Mouse (Mus musculus): ENCODE measurements around the gene Iqce. TPM values are rescaled to one million over a fixed set of nuclear protein-coding genes. Genes with fewer than 3 reads are reported as not detected.

Gene Iqce
- polyA plus RNA-seq, 1 experiment from 2014 or later, result 18.2 TPM

GRCm38 (mm10) chr5:140616110-140616503 lies 86.1 kb downstream of the Iqce start:
- H3K27ac ChIP-seq (ENCODE audit: low read length), result 0 out of 2 replicates have a peak overlapping the region, but pooled peaks have one; percentile 47
- H3K4me1 ChIP-seq (ENCODE audit: control insufficient read depth, insufficient read depth, low read length), result peaks cover 19% of the 10 kb centered on the region

DNA sequence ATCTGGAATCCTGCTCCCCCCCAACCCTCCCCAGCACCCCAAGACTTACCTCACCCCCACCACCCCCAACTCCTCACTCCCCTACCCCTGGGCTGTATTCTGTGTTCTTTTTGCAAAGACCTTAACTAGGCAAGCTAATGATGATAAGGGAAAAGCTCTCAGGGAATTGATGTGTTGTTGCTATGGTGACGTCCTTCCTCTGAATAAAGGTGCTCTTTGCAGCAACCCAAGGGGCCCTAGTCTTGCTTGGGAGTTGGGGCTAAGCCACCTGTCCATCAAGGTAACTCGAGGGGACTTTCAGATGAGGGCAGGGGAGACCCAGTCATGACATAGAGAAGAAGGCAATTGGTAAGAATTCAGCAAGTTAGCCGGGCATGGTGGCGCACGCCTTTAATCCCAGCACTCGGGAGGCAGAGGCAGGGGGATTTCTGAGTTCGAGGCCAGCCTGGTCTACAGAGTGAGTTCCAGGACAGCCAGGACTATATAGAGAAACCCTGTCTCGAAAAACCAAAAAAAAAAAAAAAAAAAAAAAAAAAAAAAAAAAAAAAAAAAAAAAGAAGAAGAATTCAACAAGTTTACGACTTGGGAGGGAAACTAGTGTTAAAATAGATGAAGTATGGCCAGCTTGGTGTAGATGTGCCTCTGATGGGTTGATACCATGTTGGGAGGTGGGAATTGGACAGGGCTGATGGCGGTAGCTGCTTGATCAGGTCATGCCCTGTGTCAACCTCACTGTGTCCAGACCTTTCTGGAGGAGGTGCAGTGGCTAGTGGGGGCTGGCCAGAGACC lies 86.7 kb downstream of the Iqce start:
- no peak for ATAC-seq
- no peak overlapping the region for H3K27ac ChIP-seq (ENCODE audit: low read length)
- H3K4me1 ChIP-seq (ENCODE audit: control insufficient read depth, insufficient read depth, low read length), result peaks cover 25% of the 10 kb centered on the region
- H3K4me3 ChIP-seq (ENCODE audit: low read length), result no peak overlapping the region
- H3K9me3 ChIP-seq (ENCODE audit: control insufficient read depth, low read length), result no peaks in the 10 kb centered on the region
- H3K9ac ChIP-seq (ENCODE audit: low read depth, low read length), result no peak overlapping the region
- WGBS, result 80% methylated on average over 10 of the region's 10 CpGs
- H3K27me3 ChIP-seq (replicated peaks; ENCODE audit: control insufficient read depth, insufficient read depth, low read length), result no peaks in the 10 kb centered on the region
- peaks cover 6% of the 10 kb centered on the region; the same call in 1 of the 2 replicates for H3K36me3 ChIP-seq (ENCODE audit: control insufficient read depth, insufficient read depth, low read length)
- no peak overlapping the region for H3K4me2 ChIP-seq (ENCODE audit: low read depth, low read length)

More at GRCm38 (mm10) chr5:140616110-140616503, 86.1 kb downstream of the Iqce start:
- Histone ChIP-seq H3K27me3 (replicated peaks; ENCODE audit: control insufficient read depth, insufficient read depth, low read length) (no peaks in the 10 kb centered on the region), H3K9ac (ENCODE audit: low read depth, low read length) (no peak overlapping the region), H3K4me3 (ENCODE audit: low read length) (no peak overlapping the region), H3K36me3 (ENCODE audit: control insufficient read depth, insufficient read depth, low read length) (peaks cover 6% of the 10 kb centered on the region; the same call in 1 of the 2 replicates), H3K4me2 (ENCODE audit: low read depth, low read length) (no peak overlapping the region), H3K9me3 (ENCODE audit: control insufficient read depth, low read length) (no peaks in the 10 kb centered on the region)
- no peak for ATAC-seq
- 78% methylated on average over 6 of the region's 6 CpGs for WGBS

GRCm38 (mm10) chr5:140614837-140615236 lies 87.3 kb downstream of the Iqce start:
- Histone ChIP-seq H3K4me1 (ENCODE audit: control insufficient read depth, insufficient read depth, low read length) (peaks cover 29% of the 10 kb centered on the region), H3K9ac (ENCODE audit: low read depth, low read length) (no peak overlapping the region), H3K4me2 (ENCODE audit: low read depth, low read length) (no peak overlapping the region), H3K36me3 (ENCODE audit: control insufficient read depth, insufficient read depth, low read length) (peaks cover 6% of the 10 kb centered on the region; the same call in 1 of the 2 replicates), H3K27me3 (replicated peaks; ENCODE audit: control insufficient read depth, insufficient read depth, low read length) (no peaks in the 10 kb centered on the region), H3K9me3 (ENCODE audit: control insufficient read depth, low read length) (no peaks in the 10 kb centered on the region), H3K4me3 (ENCODE audit: low read length) (no peak overlapping the region), H3K27ac (ENCODE audit: low read length) (no peak overlapping the region)
- ATAC-seq, result no peak
- WGBS, result 83% methylated on average over 4 of the region's 4 CpGs

- H3K4me2 ChIP-seq (ENCODE audit: low read depth, low read length), result no peak overlapping the region
- H3K9ac ChIP-seq (ENCODE audit: low read depth, low read length), result no peak overlapping the region
- peaks cover 6% of the 10 kb centered on the region; the same call in 1 of the 2 replicates for H3K36me3 ChIP-seq (ENCODE audit: control insufficient read depth, insufficient read depth, low read length)
- peaks cover 34% of the 10 kb centered on the region for H3K4me1 ChIP-seq (ENCODE audit: control insufficient read depth, insufficient read depth, low read length)
- no peak for ATAC-seq
- no peak overlapping the region for H3K27ac ChIP-seq (ENCODE audit: low read length)
- WGBS, result 92% methylated on average over 10 of the region's 10 CpGs
- no peaks in the 10 kb centered on the region for H3K9me3 ChIP-seq (ENCODE audit: control insufficient read depth, low read length)
- H3K27me3 ChIP-seq (replicated peaks; ENCODE audit: control insufficient read depth, insufficient read depth, low read length), result no peaks in the 10 kb centered on the region
- H3K4me3 ChIP-seq (ENCODE audit: low read length), result no peak overlapping the region
Measured at GRCm38 (mm10) chr5:140614141-140614540, 88.0 kb downstream of the Iqce start.

DNA sequence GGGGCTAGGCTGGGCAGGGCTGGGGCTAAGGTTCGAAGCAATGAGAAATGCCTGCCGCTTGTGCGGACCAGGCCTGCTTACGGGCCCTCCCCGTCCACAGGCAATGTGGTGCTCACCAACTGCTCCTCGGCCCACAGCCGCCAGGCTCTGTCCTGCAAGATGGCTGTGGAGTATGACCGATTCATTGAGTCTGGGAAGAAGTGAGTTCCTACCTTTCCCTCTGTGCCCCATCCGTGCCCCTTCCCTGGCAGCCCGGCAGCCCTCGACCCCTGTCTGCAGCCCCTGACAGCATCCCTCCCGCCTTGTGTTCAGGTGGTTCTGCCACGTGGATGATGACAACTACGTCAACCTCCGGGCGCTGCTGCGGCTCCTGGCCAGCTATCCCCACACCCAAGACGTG lies 90.0 kb downstream of the Iqce start:
- peak overlapping the region; percentile 66 for H3K4me3 ChIP-seq (ENCODE audit: low read length)
- no peaks in the 10 kb centered on the region for H3K27me3 ChIP-seq (replicated peaks; ENCODE audit: control insufficient read depth, insufficient read depth, low read length)
- peak overlapping the region; percentile 82 for H3K4me2 ChIP-seq (ENCODE audit: low read depth, low read length)
- H3K9ac ChIP-seq (ENCODE audit: low read depth, low read length), result peak overlapping the region; percentile 77
- H3K9me3 ChIP-seq (ENCODE audit: control insufficient read depth, low read length), result no peaks in the 10 kb centered on the region
- H3K27ac ChIP-seq (ENCODE audit: low read length), result peak overlapping the region; percentile 95
- ATAC-seq, result no peak
- H3K4me1 ChIP-seq (ENCODE audit: control insufficient read depth, insufficient read depth, low read length), result peaks cover 42% of the 10 kb centered on the region
- H3K36me3 ChIP-seq (ENCODE audit: control insufficient read depth, insufficient read depth, low read length), result peaks cover 6% of the 10 kb centered on the region; the same call in 1 of the 2 replicates
- WGBS, result 40% methylated on average over 18 of the region's 18 CpGs

Other genes with a start within 250 kb of the Iqce start
- gene Chst12, start 196.8 kb downstream of the Iqce start, polyA plus RNA-seq (2015; fragmentation: Nextera tagmentation; extraction: Ambion mirVana), result 19.9 and 21.0 TPM in 2 replicates
- 0.70 and 0.80 TPM in 2 replicates for gene Grifin, start 137.3 kb downstream of the Iqce start, polyA plus RNA-seq (2015; fragmentation: Nextera tagmentation; extraction: Ambion mirVana)
- gene Lfng, start 95.1 kb downstream of the Iqce start, polyA plus RNA-seq (2015; fragmentation: Nextera tagmentation; extraction: Ambion mirVana), result 11.9 and 13.4 TPM in 2 replicates
- gene Ttyh3, start 53.3 kb downstream of the Iqce start, polyA plus RNA-seq (2015; fragmentation: Nextera tagmentation; extraction: Ambion mirVana), result 17.0 and 24.3 TPM in 2 replicates
- 19.0 and 20.0 TPM in 2 replicates for gene Brat1, start 2.6 kb upstream of the Iqce start, polyA plus RNA-seq (2015; fragmentation: Nextera tagmentation; extraction: Ambion mirVana)
- 1.4 and 1.5 TPM in 2 replicates for gene Amz1, start 21.7 kb upstream of the Iqce start, polyA plus RNA-seq (2015; fragmentation: Nextera tagmentation; extraction: Ambion mirVana)
- 5.2 and 5.4 TPM in 2 replicates for gene Gna12, start 128.1 kb upstream of the Iqce start, polyA plus RNA-seq (2015; fragmentation: Nextera tagmentation; extraction: Ambion mirVana)

All from intestine, embryonic 16.5 days (tissue).